Mouse (Mus musculus): ENCODE data around the gene St3gal6.

GRCm38 (mm10) chr16:58504945-58505344 is 19.1 kb downstream of the St3gal6 start:
- TF ChIP-seq POLR2A (IDR thresholded peaks at IDR 0.05; ENCODE audit: borderline replicate concordance, control insufficient read depth, low read depth, low read length): no peak
- TF ChIP-seq CTCF (IDR thresholded peaks at IDR 0.05; ENCODE audit: control insufficient read depth, insufficient read depth, low read length): no peak

Measured in bone marrow, adult 2 months (tissue).